Mouse (Mus musculus) intestine, postnatal 0 days (tissue): ENCODE data around the gene Map9. TPM values are rescaled to one million over a fixed set of nuclear protein-coding genes. Genes with fewer than 3 reads are reported as not detected.

Source experiments
- ATAC-seq: fragments of 200-750 bp; cut with Nextera tagmentation; 2 replicates; pipeline ENCODE4 v1.8.0; 2017; ENCODE audit warnings: mild to moderate bottlenecking, moderate TSS enrichment, moderate library complexity
- H3K27ac ChIP-seq: fragments of 300-500 bp; sonication (generic); 2 replicates; pipeline ENCODE4 v1.5.1; 2014; ENCODE audit warnings: mild to moderate bottlenecking, low read depth, low read length, moderate library complexity
- H3K27me3 ChIP-seq: fragments of 300-500 bp; sonication (generic); replicated peaks from 2 replicates; pipeline ENCODE4 v1.6.1; 2014; ENCODE audit warnings: low read length, mixed read lengths; ENCODE audit not compliant: control insufficient read depth, insufficient read depth
- H3K36me3 ChIP-seq: fragments of 300-500 bp; sonication (generic); 2 replicates; pipeline ENCODE4 v1.6.1; 2014; ENCODE audit warnings: mild to moderate bottlenecking, moderate library complexity; ENCODE audit not compliant: control insufficient read depth, insufficient read depth
- H3K4me1 ChIP-seq: fragments of 300-500 bp; sonication (generic); replicated peaks from 2 replicates; pipeline ENCODE4 v1.6.1; 2014; ENCODE audit warnings: antibody characterized with exemption, low read length, mixed read lengths; ENCODE audit not compliant: control insufficient read depth, insufficient read depth
- H3K4me2 ChIP-seq: fragments of 300-500 bp; sonication (generic); replicated peaks from 2 replicates; pipeline ENCODE4 v1.6.1; 2014; ENCODE audit warnings: low read depth, mild to moderate bottlenecking, moderate library complexity
- H3K4me3 ChIP-seq: fragments of 300-500 bp; sonication (generic); 2 replicates; pipeline ENCODE4 v1.5.1; 2014; ENCODE audit warnings: low read depth, low read length
- H3K9ac ChIP-seq: fragments of 300-500 bp; sonication (generic); 2 replicates; pipeline ENCODE4 v1.6.1; 2014; ENCODE audit warnings: mild to moderate bottlenecking, low read depth, low read length
- H3K9me3 ChIP-seq: fragments of 300-500 bp; sonication (generic); 2 replicates; pipeline ENCODE4 v1.6.1; 2016; ENCODE audit warnings: mixed run types; ENCODE audit not compliant: control insufficient read depth
- CTCF ChIP-seq: sonication (generic); IDR thresholded peaks from 2 replicates; pipeline ENCODE4 v1.5.1; 2016; ENCODE audit warnings: low read depth, mild to moderate bottlenecking, control low read depth, antibody characterized with exemption, moderate library complexity
- WGBS: fragments of 180-500 bp; shearing (Covaris S2); extraction: QIAGEN DNeasy Blood & Tissue Kit; methylation state at CpG from one replicate; pipeline ENCODE4 v1.1.7; 2014; 5-methylcytosine and 5-hydroxymethylcytosine counted together
- polyA plus RNA-seq: library from polyadenylated mRNA; unstranded; fragments of >200 nt; fragmentation: Nextera tagmentation; extraction: Ambion mirVana; gene quantifications from 2 replicates; pipeline ENCODE4 v1.2.1, GENCODE M21; 2015

Gene Map9
- polyA plus RNA-seq, 1 experiment from 2014 or later = 2.2 TPM

DNA sequence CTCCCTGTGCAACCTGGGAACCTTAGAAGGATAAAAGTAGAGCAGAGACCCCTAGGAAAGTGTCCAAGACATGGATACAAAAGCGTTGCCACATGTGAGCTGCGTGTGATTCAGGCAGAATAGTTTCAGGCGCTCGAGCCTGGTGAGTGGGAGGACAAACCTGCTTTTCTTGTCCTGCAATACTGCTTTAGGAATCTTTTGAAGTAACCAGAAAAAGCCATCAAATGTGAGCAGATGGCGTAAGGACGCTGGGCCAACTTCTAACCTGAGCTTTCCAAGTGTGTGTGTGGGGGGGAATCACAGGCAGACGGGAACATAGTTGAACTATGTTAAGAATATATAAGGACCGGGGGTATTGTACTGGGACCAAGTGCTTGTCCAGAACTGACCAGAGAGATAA lies 6.7 kb downstream of the Map9 start:
- 78% methylated on average over 8 of the region's 8 CpGs for WGBS
- H3K9ac ChIP-seq = no peak overlapping the region
- H3K27ac ChIP-seq = no peak overlapping the region
- TF ChIP-seq CTCF = no peak
- no peaks in the 10 kb centered on the region for H3K4me1 ChIP-seq
- H3K4me2 ChIP-seq = no peak overlapping the region
- no peaks in the 10 kb centered on the region for H3K9me3 ChIP-seq
- no peaks in the 10 kb centered on the region for H3K27me3 ChIP-seq
- H3K4me3 ChIP-seq = no peak overlapping the region
- H3K36me3 ChIP-seq = no peaks in the 10 kb centered on the region
- ATAC-seq = no peak

DNA sequence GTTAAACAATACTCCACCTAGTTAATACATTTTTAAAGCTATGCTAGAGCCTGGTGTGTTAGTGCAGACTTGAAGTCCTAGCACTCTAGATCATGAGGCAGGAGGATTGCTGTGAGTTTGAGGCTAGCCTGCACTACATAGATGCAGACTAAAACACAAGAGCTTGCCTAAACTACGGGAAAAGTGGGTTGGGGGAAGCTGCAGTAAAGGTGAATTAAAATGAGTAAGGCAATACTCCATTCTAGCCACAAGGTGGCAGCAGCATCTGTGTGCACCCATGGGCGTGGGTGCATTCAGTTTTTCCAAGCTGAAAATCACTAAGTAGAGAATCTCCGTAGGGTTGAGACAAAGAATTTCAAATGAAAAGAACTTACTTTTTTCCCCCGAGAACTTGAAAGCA lies 7.1 kb downstream of the Map9 start:
- no peak overlapping the region for H3K9ac ChIP-seq
- ATAC-seq = no peak
- H3K4me2 ChIP-seq = no peak overlapping the region
- H3K27ac ChIP-seq = no peak overlapping the region
- H3K4me1 ChIP-seq = no peaks in the 10 kb centered on the region
- H3K4me3 ChIP-seq = no peak overlapping the region
- H3K36me3 ChIP-seq = no peaks in the 10 kb centered on the region
- peak; percentile 91 for TF ChIP-seq CTCF
- H3K9me3 ChIP-seq = no peaks in the 10 kb centered on the region
- H3K27me3 ChIP-seq = no peaks in the 10 kb centered on the region
- WGBS = 29% methylated on average over 4 of the region's 4 CpGs

DNA sequence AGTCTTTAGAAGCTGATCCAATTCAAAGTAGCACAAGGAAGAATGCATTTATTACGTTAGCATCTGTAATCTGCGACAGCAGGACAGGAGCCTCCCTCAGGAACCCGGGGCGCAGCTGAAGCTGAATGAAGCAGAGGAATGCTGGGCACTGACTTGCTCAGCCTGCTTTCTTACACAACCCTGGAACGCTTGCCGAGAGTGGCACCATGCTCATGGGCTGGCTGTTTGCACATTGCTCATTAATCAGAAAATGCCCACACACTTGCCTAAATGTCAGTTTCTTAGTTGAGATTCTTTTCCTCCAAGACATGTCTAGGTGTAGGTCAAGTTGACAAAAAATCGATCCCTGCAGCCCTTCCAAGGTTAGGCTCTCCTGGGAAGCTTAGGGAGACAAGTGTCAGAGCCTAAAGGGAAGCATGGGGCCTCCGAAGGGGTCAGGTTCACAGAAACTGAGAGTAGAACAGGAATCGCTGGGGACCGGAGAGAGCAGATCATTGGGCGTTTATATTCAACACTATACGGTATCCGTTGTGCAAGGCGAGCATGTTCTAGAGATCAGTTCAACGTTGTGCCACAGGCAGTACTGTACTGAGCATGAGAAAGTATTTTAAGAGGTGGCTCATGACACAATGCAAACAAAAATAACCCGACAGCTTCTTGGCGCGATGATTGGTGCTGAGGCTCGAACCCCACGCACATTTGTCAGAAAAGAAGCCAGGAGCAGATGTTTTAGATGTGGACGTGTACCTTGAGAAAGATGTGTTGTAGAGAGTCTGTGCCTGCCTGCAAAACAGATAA lies 11.4 kb downstream of the Map9 start:
- 81% methylated on average over 21 of the region's 21 CpGs for WGBS
- H3K9ac ChIP-seq = no peak overlapping the region
- no peaks in the 10 kb centered on the region for H3K4me1 ChIP-seq
- no peaks in the 10 kb centered on the region for H3K9me3 ChIP-seq
- H3K27ac ChIP-seq = no peak overlapping the region
- H3K36me3 ChIP-seq = no peaks in the 10 kb centered on the region; the same call in 1 of the 2 replicates
- ATAC-seq = no peak
- no peaks in the 10 kb centered on the region for H3K27me3 ChIP-seq
- no peak for TF ChIP-seq CTCF
- no peak overlapping the region for H3K4me3 ChIP-seq
- H3K4me2 ChIP-seq = no peak overlapping the region

DNA sequence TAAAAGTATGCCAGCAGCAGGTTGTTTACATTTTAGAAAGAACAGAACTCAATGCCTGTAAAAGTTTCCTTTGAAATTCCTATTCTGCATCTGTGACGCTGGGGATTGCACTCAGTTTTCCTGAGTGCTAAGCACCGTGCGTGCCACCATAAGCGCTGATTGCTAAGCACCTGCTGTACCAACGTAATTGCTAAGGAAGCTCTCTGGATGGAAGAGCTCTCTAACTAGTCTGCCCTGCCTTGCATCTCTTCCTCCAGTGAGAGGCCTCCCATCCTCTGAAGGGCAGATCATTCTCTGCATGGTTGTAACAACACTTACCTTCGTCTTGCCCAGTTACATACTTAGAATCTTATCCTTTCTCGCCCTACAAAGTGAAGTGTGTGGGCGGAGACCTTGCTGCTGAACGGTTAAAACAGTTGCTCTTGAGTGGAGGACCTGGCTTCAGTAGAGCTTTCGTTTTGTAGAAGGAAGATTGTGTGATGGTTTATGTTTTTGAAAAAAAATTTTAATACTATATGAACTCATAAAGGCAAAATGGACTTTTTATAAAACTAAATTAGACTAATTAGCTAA lies 12.7 kb downstream of the Map9 start:
- no peaks in the 10 kb centered on the region for H3K4me1 ChIP-seq
- H3K27me3 ChIP-seq = no peaks in the 10 kb centered on the region
- H3K9ac ChIP-seq = no peak overlapping the region
- no peak overlapping the region for H3K4me2 ChIP-seq
- no peaks in the 10 kb centered on the region for H3K9me3 ChIP-seq
- ATAC-seq = no peak
- no peaks in the 10 kb centered on the region; the same call in 1 of the 2 replicates for H3K36me3 ChIP-seq
- no peak overlapping the region for H3K4me3 ChIP-seq
- 82% methylated on average over 10 of the region's 10 CpGs for WGBS
- TF ChIP-seq CTCF = no peak
- no peak overlapping the region for H3K27ac ChIP-seq

DNA sequence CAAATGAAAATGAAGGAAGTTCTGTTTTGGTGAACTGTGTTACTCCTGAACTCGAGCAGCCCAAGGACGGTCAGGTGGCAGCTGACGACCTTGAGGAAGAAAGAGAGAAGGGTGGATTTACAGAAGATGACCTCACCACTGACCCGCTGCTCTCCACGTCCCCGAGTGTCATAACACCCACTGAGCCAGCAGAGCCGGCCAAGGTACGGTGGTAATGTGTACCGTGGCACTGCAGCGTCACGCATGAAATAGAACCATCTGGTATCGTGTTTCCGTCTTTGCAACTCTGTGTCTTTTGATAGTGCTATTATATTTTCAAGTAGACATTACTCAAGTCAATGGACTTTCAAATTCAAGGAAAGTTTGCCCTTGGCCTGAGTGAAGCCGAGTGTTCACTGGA lies 19.1 kb downstream of the Map9 start:
- Histone ChIP-seq H3K4me2 (no peak overlapping the region), H3K9me3 (no peaks in the 10 kb centered on the region), H3K27ac (no peak overlapping the region), H3K27me3 (no peaks in the 10 kb centered on the region), H3K4me1 (no peaks in the 10 kb centered on the region), H3K36me3 (no peaks in the 10 kb centered on the region; the same call in 1 of the 2 replicates), H3K4me3 (no peak overlapping the region), H3K9ac (no peak overlapping the region)
- 88% methylated on average over 14 of the region's 14 CpGs for WGBS
- TF ChIP-seq CTCF = no peak
- no peak for ATAC-seq

DNA sequence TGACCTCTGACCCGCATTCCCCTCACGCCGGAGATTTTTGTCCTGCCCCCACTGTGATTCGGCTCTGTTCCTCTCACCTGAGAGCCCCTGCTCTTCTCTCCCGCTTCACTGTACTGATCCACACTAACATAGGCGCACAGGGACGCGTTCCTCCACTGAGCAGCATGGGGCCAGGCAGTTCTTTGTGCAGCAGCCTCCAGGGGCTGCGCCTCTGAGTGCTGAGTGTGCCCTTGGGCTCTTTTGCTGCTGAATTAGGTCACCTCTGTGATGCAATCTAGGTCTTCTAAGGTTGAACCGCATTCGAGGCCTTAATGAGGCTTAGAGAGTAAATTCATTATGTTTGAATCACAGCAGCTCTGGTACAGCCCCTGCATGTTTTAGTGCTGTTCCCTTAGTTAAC lies 24.5 kb downstream of the Map9 start:
- Histone ChIP-seq H3K27ac (no peak overlapping the region), H3K4me1 (no peaks in the 10 kb centered on the region), H3K4me2 (no peak overlapping the region), H3K9ac (no peak overlapping the region), H3K36me3 (no peaks in the 10 kb centered on the region; the same call in 1 of the 2 replicates), H3K4me3 (no peak overlapping the region), H3K9me3 (no peaks in the 10 kb centered on the region), H3K27me3 (no peaks in the 10 kb centered on the region)
- 86% methylated on average over 11 of the region's 11 CpGs for WGBS
- no peak for TF ChIP-seq CTCF
- no peak for ATAC-seq
